Mouse (Mus musculus) neural tube, embryonic 15.5 days (tissue): ENCODE measurements around the gene Csk. TPM values are rescaled to one million over a fixed set of nuclear protein-coding genes. Genes with fewer than 3 reads are reported as not detected.

Experiments used
- ATAC-seq: fragments of 200-750 bp; cut with Nextera tagmentation; 2 replicates; pipeline ENCODE4 v1.8.0; 2017; ENCODE audit warnings: mild to moderate bottlenecking, moderate TSS enrichment, moderate library complexity; ENCODE audit not compliant: low FRiP score
- H3K27ac ChIP-seq: fragments of 300-500 bp; sonication (generic); replicated peaks from 2 replicates; pipeline ENCODE4 v1.5.1; 2015; ENCODE audit warnings: mild to moderate bottlenecking, inconsistent platforms
- H3K27me3 ChIP-seq: fragments of 300-500 bp; sonication (generic); replicated peaks from 2 replicates; pipeline ENCODE4 v1.6.1; 2015; ENCODE audit warnings: inconsistent platforms
- H3K36me3 ChIP-seq: fragments of 300-500 bp; sonication (generic); 2 replicates; pipeline ENCODE4 v1.6.1; 2015; ENCODE audit warnings: inconsistent platforms
- H3K4me1 ChIP-seq: fragments of 300-500 bp; sonication (generic); 2 replicates; pipeline ENCODE4 v1.6.1; 2015; ENCODE audit warnings: inconsistent platforms
- H3K4me2 ChIP-seq: fragments of 300-500 bp; sonication (generic); 2 replicates; pipeline ENCODE4 v1.6.1; 2015; ENCODE audit warnings: inconsistent platforms, mild to moderate bottlenecking, moderate library complexity
- H3K4me3 ChIP-seq: fragments of 300-500 bp; sonication (generic); replicated peaks from 2 replicates; pipeline ENCODE4 v1.5.1; 2015; ENCODE audit warnings: mild to moderate bottlenecking, inconsistent platforms
- H3K9ac ChIP-seq: fragments of 300-500 bp; sonication (generic); replicated peaks from 2 replicates; pipeline ENCODE4 v1.6.1; 2015; ENCODE audit warnings: mild to moderate bottlenecking, inconsistent platforms
- H3K9me3 ChIP-seq: fragments of 300-500 bp; sonication (generic); replicated peaks from 2 replicates; pipeline ENCODE4 v1.6.1; 2016; ENCODE audit warnings: inconsistent platforms
- WGBS: fragments of 180-500 bp; shearing (Covaris S2); methylation state at CpG from one replicate; pipeline ENCODE4 v1.1.7; 2015; ENCODE audit warnings: mixed read lengths; 5-methylcytosine and 5-hydroxymethylcytosine counted together
- polyA plus RNA-seq: library from polyadenylated mRNA; unstranded; fragments of >200 nt; fragmentation: Nextera tagmentation; extraction: Ambion mirVana; gene quantifications from 2 replicates; pipeline ENCODE4 v1.2.1, GENCODE M21; 2015

The Csk gene
- polyA plus RNA-seq, 1 experiment from 2014 or later: 43.1 TPM

GRCm38 (mm10) chr9:57656631-57657350 lies 3.4 kb upstream of the Csk start:
- H3K27ac ChIP-seq: no peak overlapping the region
- ATAC-seq: no peak
- H3K27me3 ChIP-seq: no peaks in the 10 kb centered on the region
- no peaks in the 10 kb centered on the region for H3K9me3 ChIP-seq
- 85% methylated on average over 19 of the region's 19 CpGs for WGBS
- H3K4me1 ChIP-seq: peaks cover 6% of the 10 kb centered on the region
- H3K9ac ChIP-seq: no peak overlapping the region
- H3K4me3 ChIP-seq: no peak overlapping the region
- no peaks in the 10 kb centered on the region for H3K36me3 ChIP-seq
- no peak overlapping the region for H3K4me2 ChIP-seq

DNA sequence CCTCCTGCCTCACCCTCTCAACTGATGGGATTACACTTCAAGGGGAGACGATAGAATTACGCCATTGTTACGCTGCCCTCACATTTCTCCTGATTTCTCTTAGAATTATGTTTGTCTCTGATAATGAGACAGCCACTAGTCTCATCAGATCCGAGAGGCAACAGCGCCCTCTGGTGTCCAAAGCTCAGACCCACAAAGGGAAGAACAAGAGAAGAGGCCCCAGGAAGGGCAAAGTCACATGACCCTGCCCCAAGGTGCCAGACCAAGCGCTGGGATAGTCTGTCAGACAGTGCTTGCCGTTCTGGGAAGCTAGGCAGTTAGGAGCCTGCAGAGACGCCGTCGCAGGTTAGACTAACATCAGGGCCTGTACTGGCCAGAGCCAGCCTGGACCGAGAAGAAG lies 2.3 kb upstream of the Csk start:
- ATAC-seq: peak; percentile 77
- H3K27ac ChIP-seq: no peak overlapping the region
- H3K36me3 ChIP-seq: no peaks in the 10 kb centered on the region
- peak overlapping the region; percentile 19; the same call in 1 of the 2 replicates for H3K4me3 ChIP-seq
- 2% methylated on average over 11 of the region's 11 CpGs for WGBS
- no peaks in the 10 kb centered on the region for H3K27me3 ChIP-seq
- no peaks in the 10 kb centered on the region for H3K9me3 ChIP-seq
- no peak overlapping the region; the same call in 1 of the 2 replicates for H3K9ac ChIP-seq
- peaks cover 11% of the 10 kb centered on the region for H3K4me1 ChIP-seq
- peak overlapping the region; percentile 50 for H3K4me2 ChIP-seq

DNA sequence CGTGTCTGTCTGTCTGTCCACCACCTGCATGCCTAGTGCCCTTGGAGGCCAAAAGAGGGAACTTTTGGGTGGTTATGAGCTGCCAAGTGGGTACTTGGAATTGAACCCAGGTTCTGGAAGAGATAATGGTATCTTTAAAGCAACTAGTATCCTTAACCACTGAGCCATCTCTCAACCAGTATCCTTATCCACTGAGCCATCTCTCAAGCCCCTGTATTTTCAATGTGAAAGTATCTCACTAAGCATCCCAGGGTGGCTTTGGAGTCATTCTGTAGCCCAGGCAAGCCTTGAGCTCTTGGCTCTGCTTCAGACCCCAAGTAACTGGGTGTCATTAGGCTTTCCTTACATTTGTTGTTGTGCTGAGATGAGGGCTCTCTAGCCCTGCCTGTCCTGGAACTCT lies 1.5 kb upstream of the Csk start:
- 93% methylated on average over 1 of the region's 1 CpGs for WGBS
- Histone ChIP-seq H3K9me3 (no peaks in the 10 kb centered on the region), H3K27ac (no peak overlapping the region), H3K27me3 (no peaks in the 10 kb centered on the region), H3K9ac (no peak overlapping the region), H3K36me3 (no peaks in the 10 kb centered on the region), H3K4me2 (no peak overlapping the region), H3K4me3 (no peak overlapping the region), H3K4me1 (peaks cover 14% of the 10 kb centered on the region)
- no peak for ATAC-seq

DNA sequence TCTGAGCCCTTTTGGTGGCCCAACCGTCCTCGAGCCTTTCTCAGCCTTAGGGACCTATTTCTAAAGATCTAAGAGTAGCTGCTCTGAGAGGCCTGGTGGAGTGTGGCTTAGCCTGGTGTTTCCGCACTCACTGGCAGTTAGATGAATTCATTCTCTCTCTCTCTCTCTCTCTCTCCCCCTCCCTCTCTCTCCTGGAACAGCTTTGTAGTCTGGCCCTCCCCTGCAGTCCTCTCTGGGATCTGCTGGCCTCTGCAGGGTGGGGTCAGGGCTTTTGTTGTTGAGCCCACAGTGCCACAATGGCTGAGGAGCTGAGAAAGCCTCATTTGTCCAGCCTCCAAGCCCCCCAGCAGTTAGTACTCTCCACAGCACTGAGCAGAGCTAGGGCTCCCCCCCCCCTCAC lies 576 bp downstream of the Csk start:
- Histone ChIP-seq H3K4me3 (no peak overlapping the region), H3K4me2 (no peak overlapping the region), H3K36me3 (no peaks in the 10 kb centered on the region), H3K9ac (no peak overlapping the region), H3K4me1 (peaks cover 14% of the 10 kb centered on the region), H3K27me3 (no peaks in the 10 kb centered on the region), H3K27ac (no peak overlapping the region), H3K9me3 (no peaks in the 10 kb centered on the region)
- WGBS: 21% methylated on average over 3 of the region's 3 CpGs
- no peak for ATAC-seq

DNA sequence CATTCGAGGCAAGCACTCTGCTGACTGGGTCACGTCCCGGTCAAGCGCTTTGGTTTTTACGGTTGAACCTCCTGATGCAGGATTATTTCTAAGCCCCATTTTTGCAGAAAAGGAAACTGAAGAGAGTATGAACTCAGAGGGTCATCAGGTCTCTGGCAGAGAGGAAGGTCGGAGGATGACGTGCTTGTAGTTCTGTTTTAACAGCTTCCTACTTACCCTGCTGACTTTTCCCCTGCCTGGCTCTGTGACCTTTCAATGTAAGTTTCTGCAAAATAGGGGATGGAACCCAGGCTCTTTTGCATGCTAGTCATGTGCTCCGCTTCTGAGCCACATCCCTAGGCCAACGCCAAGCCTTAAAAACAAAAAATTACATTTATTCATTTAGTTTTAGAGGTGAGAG lies 1.1 kb downstream of the Csk start:
- Histone ChIP-seq H3K4me2 (no peak overlapping the region), H3K27ac (no peak overlapping the region), H3K9me3 (no peaks in the 10 kb centered on the region), H3K4me3 (no peak overlapping the region), H3K36me3 (no peaks in the 10 kb centered on the region), H3K27me3 (no peaks in the 10 kb centered on the region), H3K9ac (no peak overlapping the region), H3K4me1 (peaks cover 14% of the 10 kb centered on the region)
- ATAC-seq: no peak
- 69% methylated on average over 9 of the region's 9 CpGs for WGBS

DNA sequence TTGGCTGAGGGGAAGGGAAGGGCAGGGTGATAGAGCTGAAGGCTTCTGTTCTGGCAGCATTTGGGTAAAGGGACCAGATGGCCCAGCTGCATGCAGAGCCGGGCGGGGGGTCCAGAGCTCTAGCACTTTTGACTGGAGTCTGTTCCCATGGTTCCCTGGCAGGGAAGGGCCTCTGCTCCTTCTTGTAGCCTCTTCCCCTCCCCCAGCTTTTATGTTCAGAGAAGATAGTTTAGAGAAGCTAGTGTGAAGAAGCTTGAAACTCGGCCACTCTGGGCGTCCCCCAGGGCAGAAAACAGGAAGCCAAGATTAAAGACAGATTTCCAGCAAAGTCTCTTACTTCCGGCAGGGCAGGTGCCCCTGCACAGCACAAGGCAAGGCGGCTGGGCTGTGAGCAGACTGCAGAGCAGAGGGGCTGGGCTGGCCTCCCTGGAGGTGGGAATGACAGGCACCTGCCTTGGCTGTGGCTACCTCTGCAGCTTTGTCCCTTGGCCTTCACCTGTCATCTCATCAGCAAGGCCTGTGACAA lies 2.6 kb downstream of the Csk start:
- Histone ChIP-seq H3K27ac (no peak overlapping the region), H3K27me3 (no peaks in the 10 kb centered on the region), H3K9ac (no peak overlapping the region), H3K4me3 (no peak overlapping the region), H3K4me1 (peaks cover 12% of the 10 kb centered on the region), H3K4me2 (no peak overlapping the region), H3K36me3 (no peaks in the 10 kb centered on the region), H3K9me3 (no peaks in the 10 kb centered on the region)
- no peak for ATAC-seq
- 37% methylated on average over 6 of the region's 6 CpGs for WGBS

DNA sequence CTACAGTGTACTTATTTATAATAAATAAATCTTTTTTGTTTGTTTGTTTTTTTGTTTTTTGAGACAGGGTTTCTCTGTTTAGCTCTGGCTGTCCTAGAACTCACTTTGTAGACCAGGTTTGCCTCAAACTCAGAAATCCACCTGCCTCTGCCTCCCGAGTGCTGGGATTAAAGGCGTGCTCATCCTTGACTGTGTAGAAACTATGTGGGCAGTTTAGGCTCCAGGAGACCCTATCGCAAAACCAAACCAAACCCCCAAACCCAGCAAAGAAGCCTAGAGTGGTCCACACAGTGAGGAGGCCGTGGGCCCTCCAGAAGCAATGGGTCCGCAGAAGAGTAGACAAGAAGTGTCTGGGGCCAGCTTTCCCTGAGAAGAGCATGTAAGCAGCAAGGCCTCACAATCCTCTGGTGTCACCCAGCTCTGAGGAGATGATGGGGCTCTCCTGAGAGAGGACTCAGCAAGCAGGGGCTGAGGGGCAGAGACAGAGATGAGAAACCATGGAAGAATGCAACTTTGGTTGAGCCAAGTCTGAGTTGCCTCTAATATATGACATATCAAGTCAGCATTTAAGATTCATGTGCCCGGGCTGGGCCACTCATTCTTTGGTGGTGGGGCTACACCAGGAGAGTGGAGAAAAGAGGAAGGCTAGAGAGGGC lies 3.2 kb downstream of the Csk start:
- H3K9ac ChIP-seq: no peak overlapping the region
- no peak overlapping the region for H3K4me2 ChIP-seq
- H3K27ac ChIP-seq: no peak overlapping the region
- H3K4me3 ChIP-seq: no peak overlapping the region
- no peak for ATAC-seq
- 90% methylated on average over 6 of the region's 6 CpGs for WGBS
- H3K36me3 ChIP-seq: no peaks in the 10 kb centered on the region
- H3K27me3 ChIP-seq: no peaks in the 10 kb centered on the region
- no peaks in the 10 kb centered on the region for H3K9me3 ChIP-seq
- peaks cover 11% of the 10 kb centered on the region; the same call in 1 of the 2 replicates for H3K4me1 ChIP-seq

DNA sequence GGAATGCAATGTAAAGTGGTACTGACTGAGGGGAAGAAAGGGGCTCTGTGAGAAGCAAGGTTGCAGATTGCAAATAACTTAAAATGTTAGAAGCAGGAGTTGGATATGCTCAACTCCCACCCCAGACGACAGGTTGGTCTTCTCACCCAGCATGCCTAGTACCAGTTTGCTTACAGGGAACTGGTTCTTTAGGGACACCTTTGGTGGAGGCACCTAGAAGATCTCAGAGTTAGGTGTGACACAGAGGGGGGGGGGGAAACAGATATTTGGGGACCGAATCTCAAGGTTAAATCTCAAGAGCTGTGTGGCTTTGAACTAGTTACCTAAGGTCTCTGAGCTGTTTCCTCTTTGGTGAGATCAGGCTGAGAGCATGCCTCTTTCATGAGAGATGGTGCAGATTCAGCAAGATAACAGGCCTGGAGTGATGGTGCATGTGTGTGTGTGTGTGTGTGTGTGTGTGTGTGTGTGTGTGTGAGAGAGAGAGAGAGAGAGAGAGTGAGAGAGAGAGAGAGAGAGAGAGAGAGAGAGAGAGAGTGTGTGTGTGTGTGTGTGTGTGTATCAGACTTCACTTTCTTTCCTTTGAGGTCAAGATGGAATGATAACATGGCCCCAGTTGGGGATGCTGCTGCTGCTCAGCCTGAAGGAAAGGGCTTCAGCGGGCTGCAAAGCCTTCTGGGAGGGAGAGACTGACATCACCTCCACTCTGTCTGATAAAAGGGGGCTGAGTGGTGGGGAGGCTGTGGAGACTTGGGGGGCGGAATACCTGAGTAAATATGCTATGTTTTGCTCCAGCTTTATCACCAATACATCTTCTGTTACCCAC lies 5.9 kb downstream of the Csk start:
- WGBS: 71% methylated on average over 4 of the region's 4 CpGs
- ATAC-seq: no peak

GRCm38 (mm10) chr9:57646551-57647103 lies 6.8 kb downstream of the Csk start:
- Histone ChIP-seq H3K4me2 (no peak overlapping the region), H3K27me3 (no peaks in the 10 kb centered on the region), H3K36me3 (no peaks in the 10 kb centered on the region), H3K27ac (no peak overlapping the region), H3K4me3 (no peak overlapping the region), H3K4me1 (peaks cover 39% of the 10 kb centered on the region), H3K9me3 (no peaks in the 10 kb centered on the region), H3K9ac (no peak overlapping the region)
- no peak for ATAC-seq
- WGBS: 48% methylated on average over 12 of the region's 12 CpGs

More for the DNA sequence above, 5.9 kb downstream of the Csk start:
- H3K27ac ChIP-seq: no peak overlapping the region
- H3K4me2 ChIP-seq: no peak overlapping the region
- H3K36me3 ChIP-seq: no peaks in the 10 kb centered on the region
- no peak overlapping the region for H3K4me3 ChIP-seq
- no peaks in the 10 kb centered on the region for H3K27me3 ChIP-seq
- no peak overlapping the region for H3K9ac ChIP-seq
- no peaks in the 10 kb centered on the region for H3K9me3 ChIP-seq
- H3K4me1 ChIP-seq: peaks cover 31% of the 10 kb centered on the region

DNA sequence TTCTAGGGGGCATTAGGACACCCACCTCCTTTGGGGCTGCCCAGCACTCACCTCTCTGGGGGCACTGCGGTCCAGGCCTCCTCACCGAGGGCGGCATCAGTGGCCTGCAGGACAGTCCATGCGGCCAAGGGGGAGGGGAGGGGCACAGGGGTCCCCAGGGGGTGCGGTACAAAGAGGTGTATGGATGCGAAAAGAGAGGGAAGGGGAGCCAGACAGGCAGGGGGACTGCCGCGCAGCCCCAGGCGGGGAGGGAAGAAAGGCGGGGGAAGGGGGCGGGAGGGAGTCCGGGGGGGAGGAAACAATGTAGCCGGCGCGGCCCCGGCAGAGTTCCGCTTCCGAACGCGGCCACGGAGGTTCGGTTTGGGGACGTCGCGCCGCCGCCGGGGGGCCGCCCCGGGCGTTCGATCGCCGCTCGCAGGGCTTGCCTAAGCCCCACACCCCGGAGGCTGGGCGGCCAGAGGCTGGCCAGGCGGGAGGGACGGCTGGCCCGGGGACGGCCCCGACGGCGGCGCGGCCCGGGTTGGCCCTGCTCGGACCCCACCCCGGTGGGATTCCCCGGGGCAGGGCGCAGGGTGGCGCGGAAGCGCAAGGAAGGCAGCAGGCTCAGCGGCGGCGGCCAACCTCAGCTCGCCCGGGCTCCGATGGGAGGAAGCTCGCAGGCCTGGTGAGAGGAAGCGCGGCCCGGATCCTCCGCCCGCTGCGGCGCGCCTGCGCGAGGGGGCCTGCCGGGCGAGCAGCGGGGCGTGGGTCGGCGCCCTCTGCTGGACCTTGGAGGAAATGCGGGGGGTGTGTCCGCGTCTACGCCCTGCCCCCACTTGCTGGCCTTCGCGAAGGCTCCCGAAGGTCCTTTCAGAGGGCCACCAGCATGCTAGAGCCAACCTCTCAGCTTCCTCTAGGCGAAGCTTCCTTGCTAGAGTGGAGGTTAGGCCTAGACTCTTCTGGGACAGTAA lies 8.2 kb downstream of the Csk start:
- H3K27ac ChIP-seq: peak overlapping the region; percentile 92
- H3K9ac ChIP-seq: peak overlapping the region; percentile 100
- peak; percentile 87 for ATAC-seq
- no peaks in the 10 kb centered on the region for H3K9me3 ChIP-seq
- peak overlapping the region; percentile 67 for H3K4me2 ChIP-seq
- peak overlapping the region; percentile 80 for H3K4me3 ChIP-seq
- H3K36me3 ChIP-seq: no peaks in the 10 kb centered on the region
- no peaks in the 10 kb centered on the region for H3K27me3 ChIP-seq
- peaks cover 46% of the 10 kb centered on the region for H3K4me1 ChIP-seq
- WGBS: under 1% methylated on average over 82 of the region's 85 CpGs
